15 mouse cellular contexts compared by ENCODE assay signal in the genomic region with DNA sequence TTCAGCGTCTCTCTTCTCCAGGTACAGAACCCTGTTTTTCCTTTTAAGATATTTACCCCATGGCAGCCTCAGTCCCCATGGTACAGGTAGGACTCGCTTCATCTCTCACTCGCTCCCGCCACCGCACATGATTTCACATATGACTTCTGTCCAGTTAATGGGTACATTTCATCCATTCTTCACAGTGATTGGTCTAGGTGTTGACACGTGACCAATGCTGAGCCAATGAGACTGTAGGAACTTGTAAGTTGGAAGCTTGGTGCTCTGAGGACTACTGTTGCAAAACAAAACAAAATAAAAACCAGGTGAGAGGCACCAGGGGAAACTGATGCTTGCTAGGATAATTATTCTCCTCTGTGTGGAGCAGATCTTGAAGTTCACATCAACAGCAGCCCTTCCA. TPM values are rescaled to one million over a fixed set of nuclear protein-coding genes. Genes with fewer than 3 reads are reported as not detected.
DNase-seq lines count a peak whose midpoint lies in the region; ATAC-seq and TF ChIP-seq lines count a peak whose summit lies in the region.
"Had no signal": no experiment of that assay in that cellular context is flagged by ENCODE, and none has a peak within 500 bp of the region (broad histone marks: within the 10 kb centered on the region; RNA-seq: fewer than 3 reads in every experiment).

No protein-coding gene starts in this region.

- no peak for TF ChIP-seq CTCF in kidney, postnatal 0 days (IDR thresholded peaks at IDR 0.05; ENCODE audit: low read depth)
- TF ChIP-seq CTCF in kidney, adult 2 months (conservative IDR thresholded peaks at IDR 0.05; ENCODE audit: insufficient read depth, insufficient read length, low read depth, low read length): no peak

- no peaks in the 10 kb centered on the region for H3K36me3 ChIP-seq in kidney, postnatal 0 days (ENCODE audit: insufficient read depth, low read length)
- H3K36me3 ChIP-seq in kidney, adult 2 months (ENCODE audit: control insufficient read depth, insufficient read depth, low read length): no peaks in the 10 kb centered on the region
- H3K36me3 ChIP-seq in embryonic facial prominence, embryonic 10.5 days (replicated peaks): no peaks in the 10 kb centered on the region
- H3K36me3 ChIP-seq in hindbrain, embryonic 12.5 days: no peaks in the 10 kb centered on the region
- H3K36me3 ChIP-seq in limb, embryonic 15.5 days: no peaks in the 10 kb centered on the region
- H3K36me3 ChIP-seq: heart, embryonic 10.5 days had no signal

- H3K9ac ChIP-seq in kidney, postnatal 0 days (ENCODE audit: low read depth, low read length): no peak overlapping the region
- H3K9ac ChIP-seq in hindbrain, embryonic 12.5 days: no peak overlapping the region
- H3K9ac ChIP-seq in limb, embryonic 15.5 days: no peak overlapping the region

- no peak for ATAC-seq in kidney, postnatal 0 days (replicated peaks; ENCODE audit: low FRiP score, low read depth)
- no peak for ATAC-seq in hindbrain, embryonic 12.5 days (ENCODE audit: low FRiP score)
- no peak for ATAC-seq in limb, embryonic 15.5 days (ENCODE audit: insufficient number of reproducible peaks, low FRiP score, low TSS enrichment, low read depth)
- no peak for ATAC-seq in cerebellum, adult (ENCODE audit: insufficient number of reproducible peaks, low FRiP score, low TSS enrichment)

- no peaks in the 10 kb centered on the region for H3K9me3 ChIP-seq in kidney, postnatal 0 days (replicated peaks; ENCODE audit: low read length)
- no peaks in the 10 kb centered on the region for H3K9me3 ChIP-seq in embryonic facial prominence, embryonic 10.5 days
- no peaks in the 10 kb centered on the region for H3K9me3 ChIP-seq in hindbrain, embryonic 12.5 days (replicated peaks)
- H3K9me3 ChIP-seq in limb, embryonic 15.5 days: no peaks in the 10 kb centered on the region
- H3K9me3 ChIP-seq: heart, embryonic 10.5 days had no signal

- DNase-seq in kidney, postnatal 0 days (ENCODE audit: low spot score): no peak
- DNase-seq in kidney, adult 2 months: no peak
- DNase-seq in embryonic facial prominence, embryonic 10.5 days (ENCODE audit: low spot score): no peak
- no peak for DNase-seq in cerebellum, postnatal 25 days
- DNase-seq in T-cell, adult 2 months (ENCODE audit: low spot score): no peak
- DNase-seq: heart, postnatal 4 days; kidney, postnatal 10 days; layer of hippocampus, postnatal 36 days; right cerebral cortex, postnatal 25 days; thymus, postnatal 25 days had no signal

- TF ChIP-seq POLR2A in kidney, adult 2 months (IDR thresholded peaks at IDR 0.05; ENCODE audit: low read depth, low read length): no peak

- no peaks in the 10 kb centered on the region for H3K4me1 ChIP-seq in kidney, postnatal 0 days (replicated peaks; ENCODE audit: insufficient read depth, low read length)
- H3K4me1 ChIP-seq in kidney, adult 2 months (ENCODE audit: control insufficient read depth, insufficient read depth, low read length): no peaks in the 10 kb centered on the region
- H3K4me1 ChIP-seq in embryonic facial prominence, embryonic 10.5 days: peaks cover 14% of the 10 kb centered on the region
- peaks cover 11% of the 10 kb centered on the region; the same call in 1 of the 2 replicates for H3K4me1 ChIP-seq in hindbrain, embryonic 12.5 days
- H3K4me1 ChIP-seq in limb, embryonic 15.5 days: peaks cover 20% of the 10 kb centered on the region

- no peaks in the 10 kb centered on the region for H3K27me3 ChIP-seq in kidney, postnatal 0 days (ENCODE audit: insufficient read depth, low read length)
- no peaks in the 10 kb centered on the region for H3K27me3 ChIP-seq in kidney, adult 2 months (replicated peaks; ENCODE audit: control insufficient read depth, insufficient read depth, low read length)
- peaks cover 35% of the 10 kb centered on the region for H3K27me3 ChIP-seq in embryonic facial prominence, embryonic 10.5 days (replicated peaks; ENCODE audit: low read depth, poor library complexity, severe bottlenecking)
- H3K27me3 ChIP-seq in hindbrain, embryonic 12.5 days: peaks cover 5% of the 10 kb centered on the region; the same call in 1 of the 2 replicates
- H3K27me3 ChIP-seq in limb, embryonic 15.5 days: no peaks in the 10 kb centered on the region

- 94% methylated on average over 6 of the region's 6 CpGs for WGBS in kidney, postnatal 0 days
- 94% methylated on average over 6 of the region's 6 CpGs for WGBS in kidney, adult 2 months
- WGBS in embryonic facial prominence, embryonic 10.5 days: 92% methylated on average over 6 of the region's 6 CpGs
- 94% methylated on average over 6 of the region's 6 CpGs for WGBS in hindbrain, embryonic 12.5 days
- 89% methylated on average over 6 of the region's 6 CpGs for WGBS in limb, embryonic 15.5 days

- H3K4me2 ChIP-seq in kidney, postnatal 0 days (ENCODE audit: low read length): no peak overlapping the region
- no peak overlapping the region for H3K4me2 ChIP-seq in hindbrain, embryonic 12.5 days (replicated peaks)
- H3K4me2 ChIP-seq in limb, embryonic 15.5 days: no peak overlapping the region

- peak overlapping the region; percentile 47 for H3K27ac ChIP-seq in kidney, postnatal 0 days
- H3K27ac ChIP-seq in kidney, adult 2 months (ENCODE audit: insufficient read depth, low read depth, low read length): no peak overlapping the region
- H3K27ac ChIP-seq in embryonic facial prominence, embryonic 10.5 days (replicated peaks): 0 out of 2 replicates have a peak overlapping the region, but pooled peaks have one; percentile 52
- peak overlapping the region; percentile 70 for H3K27ac ChIP-seq in hindbrain, embryonic 12.5 days
- H3K27ac ChIP-seq in limb, embryonic 15.5 days: peak overlapping the region; percentile 67
- H3K27ac ChIP-seq: heart, embryonic 10.5 days had no signal

- no peak overlapping the region for H3K4me3 ChIP-seq in kidney, postnatal 0 days (replicated peaks; ENCODE audit: low read depth, low read length)
- no peak overlapping the region for H3K4me3 ChIP-seq in kidney, adult 2 months (ENCODE audit: insufficient read depth, low read depth, low read length)
- H3K4me3 ChIP-seq in embryonic facial prominence, embryonic 10.5 days: no peak overlapping the region
- H3K4me3 ChIP-seq in hindbrain, embryonic 12.5 days: no peak overlapping the region
- H3K4me3 ChIP-seq in limb, embryonic 15.5 days: no peak overlapping the region
- H3K4me3 ChIP-seq: heart, embryonic 10.5 days had no signal

RNA-seq across cellular contexts. Expression of gene Ccdc60, which starts 22.9 kb away (rescaled TPM):
- 0.36 and 0.39 TPM in 2 replicates for polyA plus RNA-seq in kidney, postnatal 0 days (2015; fragmentation: Nextera tagmentation; extraction: Ambion mirVana)
- 0.08 and 0.14 TPM in 2 replicates for polyA plus RNA-seq in kidney, adult 2 months (2012; rRNA removed)
- polyA plus RNA-seq in embryonic facial prominence, embryonic 10.5 days (2016; fragmentation: Nextera tagmentation; extraction: Ambion mirVana): 0.59 and 0.60 TPM in 2 replicates
- 2.4 and 2.8 TPM in 2 replicates for polyA plus RNA-seq in hindbrain, embryonic 12.5 days (2016; fragmentation: Nextera tagmentation; extraction: Ambion mirVana)
- 1.4 and 1.5 TPM in 2 replicates for polyA plus RNA-seq in limb, embryonic 15.5 days (2015; fragmentation: Nextera tagmentation; extraction: Ambion mirVana)
- polyA plus RNA-seq: liver, adult 2 months had no signal
